Mouse (Mus musculus): ENCODE results near the gene Zfp740. TPM values are rescaled to one million over a fixed set of nuclear protein-coding genes. Genes with fewer than 3 reads are reported as not detected.
A peak's percentile ranks its signal among the peaks of the same experiment; 100 is the strongest.

Zfp740 gene
- polyA plus RNA-seq, 1 experiment: 30.2 TPM

DNA sequence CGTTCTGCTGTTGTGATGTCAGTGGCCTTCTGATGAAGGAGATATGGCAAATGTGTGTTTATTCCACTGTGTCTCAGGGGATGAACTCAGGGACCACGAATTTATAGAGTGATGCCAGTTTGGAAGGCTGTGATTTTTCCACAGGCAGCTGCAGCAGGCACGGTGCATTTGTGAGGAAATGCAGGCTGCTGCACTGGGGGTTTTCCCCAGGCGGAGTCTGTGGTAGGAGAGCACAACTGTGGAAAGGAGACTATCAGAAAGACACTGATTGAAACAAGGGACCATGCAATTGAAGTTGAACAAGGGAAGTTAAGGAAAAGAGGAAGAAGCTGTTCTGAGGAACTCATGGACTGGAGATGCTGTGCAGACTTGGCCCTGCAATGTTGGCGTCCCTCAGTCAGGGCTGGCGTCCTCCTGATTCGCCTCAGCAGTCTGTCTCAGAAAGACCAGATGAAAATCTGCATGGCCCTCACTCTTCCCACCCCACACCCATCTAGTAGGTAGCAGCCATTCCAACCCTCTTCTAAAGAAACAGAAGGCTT is 10.7 kb upstream of the Zfp740 start:
- H3K4me3 ChIP-seq (ENCODE audit: extremely low read depth, insufficient read depth, insufficient read length): no peak overlapping the region
- no peak overlapping the region for H3K27ac ChIP-seq (ENCODE audit: insufficient read depth, low read length)
- H3K27me3 ChIP-seq (ENCODE audit: control insufficient read depth, insufficient read depth, low read length): no peaks in the 10 kb centered on the region
- peaks cover 3% of the 10 kb centered on the region; the same call in 1 of the 2 replicates for H3K4me1 ChIP-seq (ENCODE audit: control insufficient read depth, insufficient read depth, insufficient read length)
- WGBS: 51% methylated on average over 7 of the region's 7 CpGs
- no peak for DNase-seq (ENCODE audit: low read depth in 1 of 2, low spot score in 2 of 2)
- H3K36me3 ChIP-seq (ENCODE audit: control insufficient read depth, insufficient read depth, low read length): no peaks in the 10 kb centered on the region; the same call in 1 of the 2 replicates
- TF ChIP-seq POLR2A (IDR thresholded peaks at IDR 0.05; ENCODE audit: low read depth, low read length) (no peak), CTCF (IDR thresholded peaks at IDR 0.05; ENCODE audit: extremely low read depth, insufficient read depth, insufficient read length, insufficient replicate concordance) (no peak)

DNA sequence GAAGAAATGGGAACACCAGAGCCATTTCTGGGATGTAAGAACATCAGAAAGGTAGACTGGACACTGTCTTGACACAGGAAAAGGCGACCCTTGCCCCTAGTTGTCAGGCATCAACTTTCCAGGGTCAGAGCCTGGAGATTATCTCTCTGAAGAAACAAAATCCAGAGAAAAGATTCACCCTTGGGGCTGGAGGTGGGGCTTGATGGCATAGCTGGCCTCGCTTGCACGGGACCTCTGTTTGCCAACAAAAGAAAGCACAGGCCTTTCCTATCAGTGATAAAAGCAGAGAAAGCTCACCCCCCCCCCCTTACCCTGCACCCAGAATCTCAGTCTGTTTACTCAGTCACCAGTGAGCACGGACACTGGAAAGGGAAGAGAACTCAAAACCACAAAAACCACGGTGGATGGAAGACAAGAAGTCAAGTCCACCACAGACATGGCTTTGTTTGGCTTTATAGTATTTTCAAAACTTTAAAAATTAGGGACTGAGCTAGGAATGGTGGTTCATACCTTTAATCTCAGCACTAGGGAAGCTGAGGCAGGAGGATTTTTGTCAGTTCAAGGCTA is 10.1 kb upstream of the Zfp740 start:
- no peak overlapping the region for H3K4me3 ChIP-seq (ENCODE audit: extremely low read depth, insufficient read depth, insufficient read length)
- H3K27me3 ChIP-seq (ENCODE audit: control insufficient read depth, insufficient read depth, low read length): no peaks in the 10 kb centered on the region
- peaks cover 3% of the 10 kb centered on the region; the same call in 1 of the 2 replicates for H3K4me1 ChIP-seq (ENCODE audit: control insufficient read depth, insufficient read depth, insufficient read length)
- H3K27ac ChIP-seq (ENCODE audit: insufficient read depth, low read length): no peak overlapping the region
- TF ChIP-seq CTCF (IDR thresholded peaks at IDR 0.05; ENCODE audit: extremely low read depth, insufficient read depth, insufficient read length, insufficient replicate concordance): no peak
- no peak for TF ChIP-seq POLR2A (IDR thresholded peaks at IDR 0.05; ENCODE audit: low read depth, low read length)
- no peaks in the 10 kb centered on the region for H3K36me3 ChIP-seq (ENCODE audit: control insufficient read depth, insufficient read depth, low read length)
- 34% methylated on average over 5 of the region's 5 CpGs for WGBS
- DNase-seq (ENCODE audit: low read depth in 1 of 2, low spot score in 2 of 2): no peak

DNA sequence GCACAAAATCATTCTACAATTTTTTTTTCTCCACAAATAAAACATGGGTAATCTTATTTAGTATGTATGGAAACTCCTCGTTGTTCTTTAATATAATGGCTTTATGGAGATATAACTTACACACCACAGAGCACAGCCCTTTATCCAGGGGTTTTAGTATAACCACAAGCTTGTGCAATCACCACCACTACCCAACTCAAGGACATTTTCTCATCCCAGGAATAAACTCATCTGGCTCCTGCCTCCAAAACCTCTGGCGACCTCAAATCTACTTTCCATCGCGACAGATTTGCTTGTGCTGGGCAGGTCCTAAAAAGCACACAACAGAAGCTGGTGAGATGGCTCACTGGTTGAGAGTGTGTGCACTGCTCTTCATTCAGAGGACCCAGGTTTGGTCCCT is 9.4 kb upstream of the Zfp740 start:
- no peaks in the 10 kb centered on the region for H3K36me3 ChIP-seq (ENCODE audit: control insufficient read depth, insufficient read depth, low read length)

DNA sequence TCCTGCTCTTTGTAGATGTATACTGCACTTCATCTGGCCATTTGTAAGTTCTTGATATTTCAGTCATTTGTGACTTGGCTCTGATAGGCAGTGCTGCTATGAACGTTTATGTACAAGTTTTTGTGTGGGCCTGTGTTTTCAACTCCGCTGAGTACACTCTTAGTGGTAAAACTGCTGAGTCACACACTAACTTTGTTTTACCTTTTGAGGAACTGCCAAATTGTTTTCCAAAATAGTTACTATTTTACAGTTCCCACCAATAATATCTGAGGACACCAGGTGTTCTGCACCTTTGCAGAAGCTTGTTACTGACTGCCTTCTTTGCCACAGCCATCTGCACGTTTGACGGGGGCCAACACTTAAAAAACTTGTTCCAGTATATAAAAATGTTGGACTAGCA is 8.6 kb upstream of the Zfp740 start:
- TF ChIP-seq CTCF (IDR thresholded peaks at IDR 0.05; ENCODE audit: extremely low read depth, insufficient read depth, insufficient read length, insufficient replicate concordance) (no peak), POLR2A (IDR thresholded peaks at IDR 0.05; ENCODE audit: low read depth, low read length) (no peak)
- H3K4me3 ChIP-seq (ENCODE audit: extremely low read depth, insufficient read depth, insufficient read length): no peak overlapping the region
- no peak overlapping the region for H3K27ac ChIP-seq (ENCODE audit: insufficient read depth, low read length)
- no peaks in the 10 kb centered on the region for H3K27me3 ChIP-seq (ENCODE audit: control insufficient read depth, insufficient read depth, low read length)
- no peaks in the 10 kb centered on the region for H3K36me3 ChIP-seq (ENCODE audit: control insufficient read depth, insufficient read depth, low read length)
- DNase-seq (ENCODE audit: low read depth in 1 of 2, low spot score in 2 of 2): no peak
- peaks cover 3% of the 10 kb centered on the region; the same call in 1 of the 2 replicates for H3K4me1 ChIP-seq (ENCODE audit: control insufficient read depth, insufficient read depth, insufficient read length)
- 46% methylated on average over 4 of the region's 4 CpGs for WGBS

More for the DNA sequence above, 9.4 kb upstream of the Zfp740 start:
- Histone ChIP-seq H3K4me3 (ENCODE audit: extremely low read depth, insufficient read depth, insufficient read length) (no peak overlapping the region), H3K27me3 (ENCODE audit: control insufficient read depth, insufficient read depth, low read length) (no peaks in the 10 kb centered on the region), H3K4me1 (ENCODE audit: control insufficient read depth, insufficient read depth, insufficient read length) (peaks cover 3% of the 10 kb centered on the region; the same call in 1 of the 2 replicates), H3K27ac (ENCODE audit: insufficient read depth, low read length) (no peak overlapping the region)
- WGBS: 78% methylated on average over 4 of the region's 4 CpGs
- no peak for DNase-seq (ENCODE audit: low read depth in 1 of 2, low spot score in 2 of 2)
- TF ChIP-seq CTCF (IDR thresholded peaks at IDR 0.05; ENCODE audit: extremely low read depth, insufficient read depth, insufficient read length, insufficient replicate concordance) (no peak), POLR2A (IDR thresholded peaks at IDR 0.05; ENCODE audit: low read depth, low read length) (no peak)

DNA sequence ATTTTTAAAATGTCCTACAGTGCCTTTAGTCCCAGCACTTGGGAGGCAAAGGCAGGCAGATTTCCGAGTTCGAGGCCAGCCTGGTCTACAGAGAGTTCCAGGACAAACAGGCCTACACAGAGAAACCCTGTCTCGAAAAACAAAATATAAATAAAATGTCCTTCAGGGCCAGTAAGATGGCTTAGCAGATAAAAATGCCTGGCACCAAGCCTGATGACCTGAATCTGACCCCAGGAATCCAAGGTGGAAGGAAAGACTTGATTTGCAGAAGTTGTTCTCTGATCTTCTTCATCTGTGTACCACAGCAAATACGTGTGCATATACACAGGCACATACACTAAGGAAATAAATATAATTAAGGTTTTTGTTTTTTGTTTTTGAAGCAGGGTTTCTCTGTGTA is 7.7 kb upstream of the Zfp740 start:
- DNase-seq (ENCODE audit: low read depth in 1 of 2, low spot score in 2 of 2): no peak
- no peaks in the 10 kb centered on the region for H3K27me3 ChIP-seq (ENCODE audit: control insufficient read depth, insufficient read depth, low read length)
- H3K4me3 ChIP-seq (ENCODE audit: extremely low read depth, insufficient read depth, insufficient read length): no peak overlapping the region
- H3K36me3 ChIP-seq (ENCODE audit: control insufficient read depth, insufficient read depth, low read length): no peaks in the 10 kb centered on the region
- WGBS: 76% methylated on average over 4 of the region's 4 CpGs
- TF ChIP-seq POLR2A (IDR thresholded peaks at IDR 0.05; ENCODE audit: low read depth, low read length): no peak
- TF ChIP-seq CTCF (IDR thresholded peaks at IDR 0.05; ENCODE audit: extremely low read depth, insufficient read depth, insufficient read length, insufficient replicate concordance): no peak
- H3K4me1 ChIP-seq (ENCODE audit: control insufficient read depth, insufficient read depth, insufficient read length): peaks cover 3% of the 10 kb centered on the region; the same call in 1 of the 2 replicates
- no peak overlapping the region for H3K27ac ChIP-seq (ENCODE audit: insufficient read depth, low read length)

DNA sequence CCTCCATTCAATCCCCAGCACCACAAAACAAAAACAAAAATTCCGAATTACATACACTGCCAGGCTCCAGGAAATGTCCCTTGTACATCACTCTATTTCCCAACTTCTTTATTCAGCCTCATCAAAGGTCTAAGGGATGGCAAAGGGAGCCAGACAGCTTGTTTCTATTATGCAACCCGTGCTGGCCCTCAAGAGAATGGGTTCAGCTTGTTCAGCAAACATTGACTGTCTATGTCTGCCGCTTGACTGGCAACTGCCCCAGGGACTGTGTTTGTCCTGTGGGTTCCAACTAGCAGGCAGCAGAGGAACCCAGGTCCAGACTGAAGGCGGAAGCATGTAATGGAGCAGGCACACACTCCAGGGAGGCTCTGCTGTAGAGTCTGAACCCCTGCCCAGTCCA is 4.2 kb upstream of the Zfp740 start:
- TF ChIP-seq CTCF (IDR thresholded peaks at IDR 0.05; ENCODE audit: extremely low read depth, insufficient read depth, insufficient read length, insufficient replicate concordance) (no peak), POLR2A (IDR thresholded peaks at IDR 0.05; ENCODE audit: low read depth, low read length) (no peak)
- WGBS: 85% methylated on average over 4 of the region's 4 CpGs
- Histone ChIP-seq H3K36me3 (ENCODE audit: control insufficient read depth, insufficient read depth, low read length) (no peaks in the 10 kb centered on the region), H3K4me1 (ENCODE audit: control insufficient read depth, insufficient read depth, insufficient read length) (peaks cover 4% of the 10 kb centered on the region; the same call in 1 of the 2 replicates), H3K4me3 (ENCODE audit: extremely low read depth, insufficient read depth, insufficient read length) (no peak overlapping the region), H3K27me3 (ENCODE audit: control insufficient read depth, insufficient read depth, low read length) (no peaks in the 10 kb centered on the region), H3K27ac (ENCODE audit: insufficient read depth, low read length) (no peak overlapping the region)
- DNase-seq (ENCODE audit: low read depth in 1 of 2, low spot score in 2 of 2): no peak

DNA sequence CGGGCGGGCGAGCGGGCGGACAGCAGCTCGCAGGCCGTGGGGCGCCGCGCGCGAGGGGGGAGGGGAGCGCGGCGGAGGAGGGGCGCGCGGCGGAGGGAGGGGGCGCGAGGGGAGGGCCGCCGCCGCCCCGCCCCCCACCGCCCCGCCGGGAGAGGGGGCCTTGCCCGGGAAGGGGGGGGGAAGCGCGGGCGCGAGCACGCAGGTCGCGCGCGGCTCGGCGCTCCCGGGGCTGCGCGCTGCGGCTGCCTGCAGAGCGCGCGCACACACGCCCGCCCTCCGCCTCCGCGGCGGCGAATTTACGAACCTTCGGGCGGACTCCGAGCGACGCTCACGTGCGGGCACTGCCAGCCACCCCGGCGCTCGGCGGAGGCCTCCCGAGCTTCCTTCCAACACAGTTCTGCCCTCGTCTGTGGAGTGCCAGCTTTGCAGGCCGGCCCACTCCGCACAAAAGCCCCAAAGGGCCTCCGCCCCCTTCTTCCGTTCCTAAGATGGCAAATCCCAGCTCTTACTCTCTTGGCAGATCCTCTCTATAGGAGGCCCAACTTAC is 859 bp downstream of the Zfp740 start:
- Histone ChIP-seq H3K27me3 (ENCODE audit: control insufficient read depth, insufficient read depth, low read length) (no peaks in the 10 kb centered on the region), H3K4me1 (ENCODE audit: control insufficient read depth, insufficient read depth, insufficient read length) (peaks cover 25% of the 10 kb centered on the region; the same call in 1 of the 2 replicates), H3K27ac (ENCODE audit: insufficient read depth, low read length) (peak overlapping the region; percentile 98), H3K36me3 (ENCODE audit: control insufficient read depth, insufficient read depth, low read length) (peaks cover 14% of the 10 kb centered on the region), H3K4me3 (ENCODE audit: extremely low read depth, insufficient read depth, insufficient read length) (peak overlapping the region; percentile 61)
- WGBS: 0% methylated on average over 35 of the region's 72 CpGs
- peak in 1 of 2 experiments; percentile 57 for DNase-seq (ENCODE audit: low read depth in 1 of 2, low spot score in 2 of 2)
- no peak for TF ChIP-seq CTCF (IDR thresholded peaks at IDR 0.05; ENCODE audit: extremely low read depth, insufficient read depth, insufficient read length, insufficient replicate concordance)
- TF ChIP-seq POLR2A (IDR thresholded peaks at IDR 0.05; ENCODE audit: low read depth, low read length): no peak

Measured in spleen, adult 2 months (tissue).